8 mouse cellular contexts compared by ENCODE assay signal in genomic region chr12:118846221-118846620, GRCm38 (mm10). TPM values are rescaled to one million over a fixed set of nuclear protein-coding genes. Genes with fewer than 3 reads are reported as not detected.
DNase-seq lines count a peak whose midpoint lies in the region; ATAC-seq and TF ChIP-seq lines count a peak whose summit lies in the region.

TSS of gene Sp8 (plus strand) at chr12:118846329.

- DNase-seq in lung, adult 2 months = no peak
- DNase-seq in lung, postnatal 14 days = no peak
- no peak for DNase-seq in cerebellum, adult 11 months
- DNase-seq in left cerebral cortex, postnatal 4 days = no peak
- no peak for DNase-seq in cerebellum, postnatal 25 days

- peaks cover 9% of the 10 kb centered on the region for H3K4me1 ChIP-seq in lung, adult 2 months (ENCODE audit: control insufficient read depth, insufficient read depth, low read length)
- H3K4me1 ChIP-seq in embryonic facial prominence, embryonic 12.5 days = peaks cover 8% of the 10 kb centered on the region
- H3K4me1 ChIP-seq in intestine, embryonic 16.5 days (ENCODE audit: control insufficient read depth, insufficient read depth, low read length) = peaks cover 10% of the 10 kb centered on the region
- peaks cover 14% of the 10 kb centered on the region for H3K4me1 ChIP-seq in neural tube, embryonic 14.5 days (ENCODE audit: control insufficient read depth, insufficient read depth, low read length)

- H3K4me2 ChIP-seq in embryonic facial prominence, embryonic 12.5 days (replicated peaks) = peak within 1 kb of the TSS; percentile 60
- H3K4me2 ChIP-seq in intestine, embryonic 16.5 days (ENCODE audit: low read depth, low read length) = peak within 1 kb of the TSS; percentile 91
- H3K4me2 ChIP-seq in neural tube, embryonic 14.5 days (ENCODE audit: low read depth, low read length) = peak within 1 kb of the TSS; percentile 47

- peaks cover 70% of the 10 kb centered on the region for H3K27me3 ChIP-seq in embryonic facial prominence, embryonic 12.5 days
- peaks cover 69% of the 10 kb centered on the region for H3K27me3 ChIP-seq in intestine, embryonic 16.5 days (replicated peaks; ENCODE audit: control insufficient read depth, insufficient read depth, low read length)
- H3K27me3 ChIP-seq in neural tube, embryonic 14.5 days (ENCODE audit: control insufficient read depth, insufficient read depth, low read length) = peaks cover 36% of the 10 kb centered on the region

- intact Hi-C loops in left cerebral cortex, postnatal 4 days (cut with DNase I) = no loop called here

- TF ChIP-seq CTCF in lung, adult 2 months (IDR thresholded peaks at IDR 0.05; ENCODE audit: insufficient read depth, low read length) = no peak

- no peak for ATAC-seq in embryonic facial prominence, embryonic 12.5 days (ENCODE audit: insufficient number of reproducible peaks, insufficient read depth, low FRiP score, low TSS enrichment)
- ATAC-seq in intestine, embryonic 16.5 days = no peak
- ATAC-seq in neural tube, embryonic 14.5 days (ENCODE audit: low read depth) = no peak

- H3K9me3 ChIP-seq in embryonic facial prominence, embryonic 12.5 days = no peaks in the 10 kb centered on the region
- no peaks in the 10 kb centered on the region for H3K9me3 ChIP-seq in intestine, embryonic 16.5 days (ENCODE audit: control insufficient read depth, low read length)
- H3K9me3 ChIP-seq in neural tube, embryonic 14.5 days (ENCODE audit: control insufficient read depth, low read length) = no peaks in the 10 kb centered on the region

- H3K4me3 ChIP-seq in lung, adult 2 months (replicated peaks; ENCODE audit: extremely low read depth, low read depth, low read length) = peak within 1 kb of the TSS; percentile 48
- peak within 1 kb of the TSS; percentile 37 for H3K4me3 ChIP-seq in embryonic facial prominence, embryonic 12.5 days
- H3K4me3 ChIP-seq in intestine, embryonic 16.5 days (ENCODE audit: low read length) = peak within 1 kb of the TSS; percentile 49
- peak within 1 kb of the TSS; percentile 33 for H3K4me3 ChIP-seq in neural tube, embryonic 14.5 days (ENCODE audit: low read depth, low read length)

- H3K27ac ChIP-seq in embryonic facial prominence, embryonic 12.5 days = no peak within 1 kb of the TSS
- no peak within 1 kb of the TSS for H3K27ac ChIP-seq in intestine, embryonic 16.5 days (ENCODE audit: low read length)
- H3K27ac ChIP-seq in neural tube, embryonic 14.5 days (ENCODE audit: low read depth, low read length) = no peak within 1 kb of the TSS

- H3K9ac ChIP-seq in embryonic facial prominence, embryonic 12.5 days = peak within 1 kb of the TSS; percentile 24; the same call in 1 of the 2 replicates
- H3K9ac ChIP-seq in intestine, embryonic 16.5 days (ENCODE audit: low read depth, low read length) = no peak within 1 kb of the TSS; the same call in 1 of the 2 replicates
- no peak within 1 kb of the TSS for H3K9ac ChIP-seq in neural tube, embryonic 14.5 days (replicated peaks; ENCODE audit: low read depth, low read length)

- 6% methylated on average over 6 of the region's 6 CpGs for WGBS in lung, adult 2 months
- WGBS in embryonic facial prominence, embryonic 12.5 days = under 1% methylated on average over 6 of the region's 6 CpGs
- WGBS in intestine, embryonic 16.5 days = 3% methylated on average over 6 of the region's 6 CpGs
- WGBS in neural tube, embryonic 14.5 days = 3% methylated on average over 6 of the region's 6 CpGs

- no peak for TF ChIP-seq POLR2A in lung, adult 2 months (IDR thresholded peaks at IDR 0.05; ENCODE audit: borderline replicate concordance, extremely low read depth, low read depth, low read length)

- no peaks in the 10 kb centered on the region for H3K36me3 ChIP-seq in embryonic facial prominence, embryonic 12.5 days
- H3K36me3 ChIP-seq in intestine, embryonic 16.5 days (ENCODE audit: control insufficient read depth, insufficient read depth, low read length) = no peaks in the 10 kb centered on the region
- no peaks in the 10 kb centered on the region for H3K36me3 ChIP-seq in neural tube, embryonic 14.5 days (ENCODE audit: control insufficient read depth, insufficient read depth, low read length)

RNA-seq across cellular contexts. Expression of gene Sp8, which starts in this region (rescaled TPM):
- polyA plus RNA-seq in lung, adult 2 months (2012; rRNA removed) = not detected in 2 replicates
- polyA plus RNA-seq in embryonic facial prominence, embryonic 12.5 days (2016; fragmentation: Nextera tagmentation; extraction: Ambion mirVana) = 5.1 and 5.8 TPM in 2 replicates
- polyA plus RNA-seq in intestine, embryonic 16.5 days (2015; fragmentation: Nextera tagmentation; extraction: Ambion mirVana) = not detected in 2 replicates
- 3.7 and 4.7 TPM in 2 replicates for polyA plus RNA-seq in neural tube, embryonic 14.5 days (2014; fragmentation: Nextera tagmentation; extraction: Ambion mirVana)
- 1 to 10 TPM; 8.1 to 9.4 TPM for total RNA-seq in left cerebral cortex, postnatal 4 days (2021)
